Mouse (Mus musculus): Measurements from ENCODE around the gene Rps21.
A peak's percentile ranks its signal among the peaks of the same experiment; 100 is the strongest.

The Rps21 gene

DNA sequence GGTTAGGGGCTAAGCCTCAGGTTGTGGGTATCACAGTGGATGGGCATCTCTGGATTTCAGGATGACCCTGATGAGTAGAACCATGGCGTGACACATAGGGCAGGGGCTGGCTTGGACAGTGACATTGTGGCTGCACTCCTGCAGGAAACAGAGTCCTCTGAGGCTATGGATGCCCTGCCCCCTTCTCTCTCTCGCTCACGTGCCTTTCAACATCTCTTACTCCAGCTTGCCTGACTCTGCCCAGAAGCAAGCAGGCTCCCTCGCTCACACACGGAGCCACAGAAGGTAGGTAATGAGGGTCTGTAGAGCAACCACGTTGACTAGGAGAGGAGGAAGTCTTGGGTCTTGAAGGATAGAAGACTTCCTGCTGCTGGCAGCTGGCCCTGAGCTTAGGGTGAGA lies 33.3 kb downstream of the Rps21 start:
- no peak for DNase-seq (ENCODE audit: inconsistent ontology term)

- DNase-seq (ENCODE audit: inconsistent ontology term) = no peak
Observed at GRCm38 (mm10) chr2:180291566-180291965, 34.4 kb downstream of the Rps21 start.

- DNase-seq (ENCODE audit: inconsistent ontology term) = no peak
Observed at GRCm38 (mm10) chr2:180292026-180292425, 34.8 kb downstream of the Rps21 start.

- DNase-seq (ENCODE audit: inconsistent ontology term) = no peak
Observed at GRCm38 (mm10) chr2:180292906-180293305, 35.7 kb downstream of the Rps21 start.

DNA sequence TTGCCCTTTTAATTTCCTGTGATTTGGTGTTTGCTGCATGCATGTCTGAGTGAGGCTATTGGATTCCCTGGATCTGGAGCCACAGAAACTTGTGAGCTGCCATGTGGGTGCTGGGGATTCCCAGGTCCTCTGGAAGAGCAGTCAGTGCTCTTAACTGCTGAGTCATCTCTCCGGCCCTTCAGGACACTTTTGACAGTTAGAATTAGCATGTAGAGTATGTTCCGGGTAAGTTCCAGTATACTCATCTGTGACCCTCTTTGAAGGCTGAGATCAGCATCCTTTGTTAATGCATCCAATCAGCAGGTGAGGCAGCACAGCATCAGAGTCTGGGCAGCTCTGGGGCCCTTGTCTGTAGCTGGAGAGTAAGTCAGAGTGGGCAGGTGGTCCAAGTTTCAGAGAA lies 43.1 kb downstream of the Rps21 start:
- DNase-seq (ENCODE audit: inconsistent ontology term) = no peak

- no peak for DNase-seq (ENCODE audit: inconsistent ontology term)
Observed at GRCm38 (mm10) chr2:180300771-180301170, 43.6 kb downstream of the Rps21 start.

- no peak for DNase-seq (ENCODE audit: inconsistent ontology term)
Observed at GRCm38 (mm10) chr2:180302201-180302600, 45.0 kb downstream of the Rps21 start.

DNA sequence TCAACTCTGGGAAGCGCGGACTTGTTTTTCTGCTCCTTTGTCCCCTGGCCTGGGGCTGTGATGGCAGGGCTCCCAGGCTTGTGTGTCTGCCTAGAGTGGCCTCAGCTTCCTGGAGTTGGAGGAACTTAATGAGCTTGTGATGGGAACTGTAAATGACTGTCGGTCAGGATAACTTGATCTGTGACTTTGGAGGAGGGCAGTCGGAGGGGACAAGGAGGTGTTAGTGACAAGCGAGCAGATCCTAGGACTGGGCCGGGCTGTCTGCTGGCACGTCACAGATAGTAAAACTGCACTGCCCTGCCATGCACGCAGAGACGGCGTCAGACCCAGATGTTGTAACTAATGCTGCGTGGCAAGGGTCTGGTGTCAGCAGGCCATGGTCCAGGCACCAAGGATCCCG lies 46.3 kb downstream of the Rps21 start:
- no peak for DNase-seq (ENCODE audit: inconsistent ontology term)

DNA sequence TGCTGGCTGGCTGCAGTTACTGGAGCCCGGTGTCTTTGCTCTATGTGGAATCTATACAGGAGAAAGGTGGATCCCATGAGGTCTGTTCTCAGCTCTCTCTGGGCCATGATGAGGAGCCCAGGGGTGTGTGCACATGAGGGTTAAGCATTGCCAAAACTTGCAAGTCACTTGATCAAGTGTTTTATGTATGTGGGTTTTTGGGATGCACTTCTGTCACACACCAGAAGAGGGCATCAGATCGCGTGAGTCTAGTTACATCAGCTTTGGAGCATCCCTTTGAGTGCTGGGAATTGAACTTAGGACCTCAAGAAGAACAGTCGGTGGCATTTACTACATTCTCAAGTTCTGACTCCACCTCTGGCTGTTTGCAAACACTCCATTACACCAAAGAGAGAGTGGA lies 47.4 kb downstream of the Rps21 start:
- DNase-seq (ENCODE audit: inconsistent ontology term) = no peak

DNA sequence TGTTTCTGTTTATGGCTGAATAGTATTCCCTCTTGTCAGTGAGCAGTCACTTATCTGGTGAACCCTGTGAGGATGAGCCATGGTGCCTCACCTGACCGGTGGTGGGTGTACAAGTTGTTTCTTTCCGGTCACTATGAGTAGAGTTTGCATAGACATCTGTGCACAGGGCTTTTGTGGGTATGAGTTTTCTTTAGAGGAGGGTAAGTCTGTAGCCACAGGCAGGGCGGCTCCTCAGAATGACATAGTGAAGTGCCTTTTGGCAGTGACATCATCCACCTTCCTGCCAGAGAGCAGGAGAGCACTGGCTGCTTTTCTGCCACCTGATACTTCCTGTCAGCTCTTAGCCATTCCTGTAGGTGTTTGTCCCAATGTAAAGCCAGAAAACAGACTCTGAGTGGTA lies 48.3 kb downstream of the Rps21 start:
- DNase-seq (ENCODE audit: inconsistent ontology term) = no peak

DNA sequence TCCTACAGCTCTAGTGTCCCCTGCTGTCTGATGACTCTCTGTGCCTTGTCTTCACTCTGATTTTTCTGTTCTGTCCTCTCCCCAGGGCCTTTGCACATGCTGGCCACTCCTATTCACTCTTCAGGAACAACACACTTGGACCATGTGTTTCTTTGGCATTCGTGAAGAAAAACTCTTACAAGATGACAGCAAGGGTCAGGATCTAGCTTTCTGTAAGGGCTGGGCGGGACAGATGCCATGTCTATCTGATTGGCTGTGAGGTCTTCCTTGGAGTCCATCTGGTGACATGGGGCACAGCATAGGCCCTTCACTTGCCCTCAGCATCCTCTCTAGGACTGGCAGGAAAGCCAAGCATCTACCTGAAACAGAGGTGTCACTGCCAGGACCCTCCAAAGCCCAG lies 48.8 kb downstream of the Rps21 start:
- no peak for DNase-seq (ENCODE audit: inconsistent ontology term)

- peak; percentile 17 for DNase-seq (ENCODE audit: inconsistent ontology term)
Observed at GRCm38 (mm10) chr2:180306423-180307168, 49.4 kb downstream of the Rps21 start.

DNA sequence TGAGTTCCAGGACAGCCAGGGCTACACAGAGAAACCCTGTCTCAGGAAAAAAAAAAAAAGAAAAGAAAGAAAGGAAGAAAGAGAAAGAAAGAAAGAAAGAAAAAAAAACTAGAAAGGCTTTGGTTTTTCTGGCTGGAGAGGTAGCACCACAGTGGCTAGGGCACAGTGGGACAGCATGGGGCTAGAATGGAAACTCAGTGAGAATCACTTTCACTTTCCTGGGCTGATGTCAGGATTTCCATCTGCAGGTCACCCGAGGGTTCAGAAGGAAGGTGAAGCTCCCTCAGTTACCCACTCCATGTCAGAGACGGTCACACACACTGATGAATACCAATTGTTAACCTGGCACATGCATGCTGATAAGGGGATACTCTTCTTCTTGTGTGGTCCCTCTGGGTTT lies 50.5 kb downstream of the Rps21 start:
- no peak for DNase-seq (ENCODE audit: inconsistent ontology term)
